ENCODE assay signal across 13 mouse cellular contexts in the genomic region with DNA sequence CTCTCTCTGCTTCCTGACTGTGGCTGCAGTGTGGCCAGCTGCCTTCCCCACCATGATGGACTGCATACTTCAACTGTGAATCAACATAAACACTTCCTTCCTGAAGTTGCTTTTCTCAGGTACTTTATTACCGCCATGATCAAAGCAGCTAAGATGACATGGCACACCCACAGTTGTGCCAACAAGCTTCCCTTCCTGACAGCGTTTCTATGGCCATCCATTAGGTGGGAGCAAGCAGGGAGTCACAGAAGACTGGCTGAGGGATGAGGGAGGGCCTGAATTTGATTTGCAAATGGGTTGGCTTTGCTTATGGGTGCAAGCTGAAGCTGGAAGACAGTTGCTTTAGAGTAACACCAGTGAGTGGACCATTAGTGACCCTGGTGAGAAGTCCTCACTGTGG. TPM values are rescaled to one million over a fixed set of nuclear protein-coding genes. Genes with fewer than 3 reads are reported as not detected.
"Had no signal": no experiment of that assay in that cellular context is flagged by ENCODE, and none has a peak within 500 bp of the region (broad histone marks: within the 10 kb centered on the region; RNA-seq: fewer than 3 reads in every experiment).

No protein-coding gene starts in this region.

- H3K4me3 ChIP-seq: kidney, embryonic 15.5 days; limb, embryonic 10.5 days; liver, embryonic 15.5 days; midbrain, embryonic 15.5 days; neural tube, embryonic 13.5 days had no signal

- H3K4me1 ChIP-seq: midbrain, embryonic 15.5 days had no signal

- H3K9ac ChIP-seq: kidney, embryonic 15.5 days; liver, embryonic 15.5 days; midbrain, embryonic 15.5 days; neural tube, embryonic 13.5 days had no signal

- H3K9me3 ChIP-seq: kidney, embryonic 15.5 days; limb, embryonic 10.5 days; liver, embryonic 15.5 days; midbrain, embryonic 15.5 days; neural tube, embryonic 13.5 days had no signal

- ATAC-seq: midbrain, embryonic 15.5 days had no signal

- H3K27ac ChIP-seq: kidney, embryonic 15.5 days; limb, embryonic 10.5 days; liver, embryonic 15.5 days; macrophage; midbrain, embryonic 15.5 days; neural tube, embryonic 13.5 days had no signal

- H3K4me2 ChIP-seq: kidney, embryonic 15.5 days; liver, embryonic 11.5 days; liver, embryonic 15.5 days; midbrain, embryonic 15.5 days; neural tube, embryonic 13.5 days had no signal

- H3K27me3 ChIP-seq: kidney, embryonic 15.5 days; liver, embryonic 15.5 days; midbrain, embryonic 15.5 days; neural tube, embryonic 13.5 days had no signal

- H3K36me3 ChIP-seq: kidney, embryonic 15.5 days; limb, embryonic 10.5 days; liver, embryonic 15.5 days; midbrain, embryonic 15.5 days; neural tube, embryonic 13.5 days had no signal

- DNase-seq: kidney, adult 2 months; kidney, postnatal 14 days; lung, adult 2 months; lung, postnatal 14 days; right cerebral cortex, postnatal 14 days had no signal

RNA-seq across cellular contexts. Expression of a gene that starts 49.1 kb away (rescaled TPM):
- total RNA-seq: monocyte, adult 5-6 weeks had no signal
